Mouse (Mus musculus) WW6 (cell line): ENCODE measurements around the gene Arpin.

Source experiments
- DNase-seq: peaks from one replicate; pipeline ENCODE4 v3.0.0-alpha.2; 2013; ENCODE audit warnings: low read depth, low spot score

Arpin gene

GRCm38 (mm10) chr7:79934862-79935510 lies at the start of gene Arpin:
TSS of gene Arpin (minus strand) at chr7:79935359.
- peak; percentile 42 for DNase-seq

DNA sequence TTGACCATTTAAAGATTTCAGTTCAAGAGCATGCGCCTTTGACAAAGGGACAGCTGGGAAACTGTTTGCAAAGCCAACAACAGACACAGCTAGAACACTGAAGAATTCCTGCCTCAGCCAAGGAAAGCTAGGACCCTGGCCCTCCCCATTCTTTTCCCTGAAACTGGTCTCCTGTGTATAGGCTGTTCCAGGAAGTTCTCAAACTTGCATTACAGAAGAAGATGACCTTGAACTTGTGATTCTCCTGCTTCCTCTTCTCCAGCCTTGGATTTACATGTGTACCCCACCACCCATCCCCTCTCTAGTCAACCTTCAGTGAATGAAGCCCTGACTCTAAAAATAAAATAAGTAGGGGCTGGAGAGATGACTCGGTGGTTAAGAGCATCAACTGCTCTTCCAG lies 40.2 kb upstream of the Arpin start:
- no peak for DNase-seq

- DNase-seq: no peak
These were observed 37.0 kb upstream of the Arpin start for GRCm38 (mm10) chr7:79972195-79972594.

GRCm38 (mm10) chr7:79970336-79970735 lies 35.2 kb upstream of the Arpin start:
- no peak for DNase-seq

GRCm38 (mm10) chr7:79968326-79968725 lies 33.2 kb upstream of the Arpin start:
- no peak for DNase-seq

DNA sequence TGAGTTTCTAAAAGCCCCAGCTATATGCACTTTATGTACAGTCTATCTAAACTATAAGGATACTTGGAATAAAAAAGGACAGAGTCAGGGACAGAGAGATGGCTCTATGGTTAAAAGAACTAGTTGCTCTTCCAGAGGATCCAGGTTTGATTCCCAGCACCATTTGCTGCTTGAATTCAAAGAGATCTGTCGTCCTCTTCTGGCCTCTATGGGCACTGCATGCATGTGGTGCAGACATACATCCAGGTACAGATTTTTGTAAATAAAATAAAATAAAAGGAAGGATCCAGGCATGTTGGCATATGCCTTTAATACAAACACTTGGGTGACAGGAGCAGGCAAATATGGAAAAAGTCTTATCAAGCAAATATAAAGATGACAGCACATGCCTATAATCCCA lies 26.4 kb upstream of the Arpin start:
- DNase-seq: no peak

DNA sequence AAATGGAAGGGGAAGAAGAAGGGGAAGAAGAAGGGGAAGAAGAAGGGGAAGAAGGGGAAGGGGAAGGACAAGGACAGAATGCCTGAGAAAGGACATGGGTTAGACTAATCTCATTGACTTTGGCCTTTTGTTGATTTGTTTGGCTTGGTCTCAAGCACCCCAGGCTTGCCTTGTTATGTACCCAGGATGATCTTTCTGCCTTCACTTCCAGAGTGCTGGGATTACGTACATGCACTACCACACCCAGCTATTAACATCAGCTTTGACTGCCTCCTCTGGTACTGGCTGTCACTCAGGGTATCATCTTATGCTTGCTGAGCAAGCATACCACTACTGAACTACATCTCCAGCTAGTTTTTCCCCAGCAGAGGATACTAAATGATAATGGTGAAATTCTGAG lies 21.0 kb upstream of the Arpin start:
- DNase-seq: no peak

DNA sequence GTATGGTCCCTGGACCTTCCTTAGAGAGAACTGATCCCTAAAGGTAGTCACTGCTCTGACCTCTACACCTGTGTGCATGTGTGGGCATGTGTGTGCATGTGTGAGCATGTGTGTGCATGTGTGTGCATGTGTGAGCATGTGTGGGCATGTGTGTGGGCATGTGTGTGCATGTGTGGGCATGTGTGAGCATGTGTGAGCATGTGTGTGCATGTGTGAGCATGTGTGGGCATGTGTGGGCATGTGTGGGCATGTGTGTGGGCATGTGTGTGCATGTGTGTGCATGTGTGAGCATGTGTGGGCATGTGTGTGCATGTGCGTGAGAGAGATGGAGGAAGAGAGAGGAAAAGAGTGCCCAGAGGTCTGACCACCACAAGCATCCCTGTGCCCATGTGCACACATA lies 19.7 kb upstream of the Arpin start:
- DNase-seq: no peak

DNA sequence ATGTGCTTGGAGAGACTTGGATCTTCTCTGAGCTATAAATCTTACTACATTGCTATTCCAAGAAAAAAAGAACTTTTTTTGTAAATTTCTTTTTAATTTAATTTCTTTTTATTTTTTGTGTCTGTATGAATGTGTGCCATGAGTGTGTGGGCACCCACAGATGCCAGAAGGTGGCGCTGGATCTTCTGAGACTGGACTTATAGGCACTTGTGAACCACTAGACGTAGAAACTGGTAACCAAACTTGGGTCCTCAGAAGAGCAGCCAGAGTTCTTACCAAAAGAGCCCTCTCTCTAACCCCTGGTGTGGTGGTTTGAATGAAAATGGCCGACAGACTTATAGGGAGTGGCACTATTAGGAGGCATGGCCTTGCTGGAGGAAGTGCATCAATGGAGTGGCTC lies 15.9 kb upstream of the Arpin start:
- no peak for DNase-seq

DNA sequence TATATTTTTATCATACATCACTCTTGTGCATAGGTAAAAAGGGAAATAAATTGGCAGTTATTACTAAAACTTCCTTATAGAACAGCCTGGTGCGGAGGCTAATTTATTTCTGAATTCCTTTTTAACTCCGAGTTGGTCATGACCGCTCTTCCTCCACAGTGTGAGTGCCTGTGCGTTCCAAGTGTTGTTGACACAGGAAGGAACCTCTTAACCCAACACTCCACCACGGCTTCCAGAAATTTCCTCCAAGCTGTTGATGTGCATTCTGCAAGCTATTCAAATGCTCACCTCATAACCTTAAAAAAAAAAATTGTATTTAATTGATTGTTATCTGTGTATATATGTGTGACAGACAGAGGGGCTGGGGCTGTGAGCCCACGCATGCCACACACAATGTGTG lies 15.1 kb upstream of the Arpin start:
- DNase-seq: no peak

GRCm38 (mm10) chr7:79935511-79936205 lies 499 bp upstream of the Arpin start:
- DNase-seq: no peak

GRCm38 (mm10) chr7:79934461-79934860 lies 698 bp downstream of the Arpin start:
- no peak for DNase-seq

- DNase-seq: no peak
These were observed 6.6 kb downstream of the Arpin start for GRCm38 (mm10) chr7:79928516-79929052.

DNA sequence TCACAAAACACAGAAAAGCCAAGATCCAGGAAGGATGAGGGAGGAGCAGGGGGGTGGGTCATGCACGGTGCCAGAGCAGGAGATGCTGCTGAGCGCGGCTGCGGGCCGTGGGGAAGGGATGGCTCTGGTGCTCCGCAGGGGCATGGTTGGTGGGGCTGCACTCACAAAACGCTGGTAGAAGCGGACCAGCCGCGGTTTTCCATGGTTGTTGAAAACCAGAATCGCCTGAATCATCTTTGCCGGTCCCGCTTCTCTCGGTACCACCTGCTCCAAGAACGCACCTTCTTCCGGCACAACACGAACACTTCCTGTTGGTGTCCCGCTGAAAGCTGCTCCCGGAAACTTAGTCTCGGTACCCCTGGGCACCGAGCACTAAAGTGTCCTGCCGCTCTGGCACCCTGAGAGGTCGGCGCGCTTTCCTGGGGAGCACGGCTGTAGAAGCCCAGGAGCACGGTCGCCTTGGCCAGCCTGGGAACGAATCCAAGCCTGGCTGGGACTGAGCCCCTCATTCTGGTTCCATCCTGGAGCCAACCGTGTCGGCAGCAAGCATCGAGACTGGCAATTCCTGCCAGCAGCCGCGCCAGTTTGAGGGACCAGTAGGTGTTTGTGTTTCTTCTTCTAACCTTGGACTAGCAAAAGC lies 14.7 kb downstream of the Arpin start, which contains the start of gene Ap3s2:
Gene Ap3s2, minus strand, starts transcription at position 306 of the 640 bp plus-strand sequence.
- peak; percentile 76 for DNase-seq

DNA sequence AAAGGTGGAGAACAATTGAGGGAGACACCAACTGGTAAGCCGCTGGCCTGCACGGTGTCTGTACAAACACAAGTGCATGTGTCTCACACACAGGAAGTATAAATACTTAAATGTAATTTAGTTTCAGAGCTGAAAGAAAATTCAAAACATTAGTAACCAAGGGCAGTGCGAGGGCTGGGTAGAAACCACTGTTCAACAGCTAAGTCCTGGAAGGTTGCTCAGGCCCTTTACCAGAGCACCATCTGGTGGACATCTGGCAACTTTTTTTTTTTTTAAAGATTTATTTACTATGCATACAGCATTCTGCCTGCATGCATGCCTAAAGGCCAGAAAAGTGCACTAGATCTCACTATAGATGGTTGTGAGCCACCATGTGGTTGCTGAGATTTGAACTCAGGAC lies 20.6 kb downstream of the Arpin start:
- no peak for DNase-seq

GRCm38 (mm10) chr7:79907356-79907755 lies 27.8 kb downstream of the Arpin start:
- DNase-seq: no peak

GRCm38 (mm10) chr7:79906914-79907313 lies 28.2 kb downstream of the Arpin start:
- DNase-seq: no peak

DNA sequence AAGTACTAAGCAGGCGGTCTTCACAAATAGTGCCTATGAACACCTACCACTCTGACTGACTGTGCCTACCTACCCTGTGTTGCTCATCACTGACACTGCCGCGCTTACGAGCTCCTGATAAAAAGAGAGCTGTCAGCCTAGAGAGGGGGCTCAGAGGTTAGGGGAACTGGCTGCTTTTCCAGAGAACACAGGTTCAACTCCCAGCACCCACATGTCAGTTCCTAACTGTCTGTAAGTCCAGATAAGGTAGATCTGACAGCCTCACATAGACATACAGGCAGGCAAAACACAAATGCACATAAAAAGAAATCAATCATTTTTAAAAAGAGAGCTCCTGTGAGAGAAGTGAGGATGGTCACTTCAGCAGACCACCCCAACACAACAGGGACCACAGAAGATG lies 30.0 kb downstream of the Arpin start:
- DNase-seq: no peak

DNA sequence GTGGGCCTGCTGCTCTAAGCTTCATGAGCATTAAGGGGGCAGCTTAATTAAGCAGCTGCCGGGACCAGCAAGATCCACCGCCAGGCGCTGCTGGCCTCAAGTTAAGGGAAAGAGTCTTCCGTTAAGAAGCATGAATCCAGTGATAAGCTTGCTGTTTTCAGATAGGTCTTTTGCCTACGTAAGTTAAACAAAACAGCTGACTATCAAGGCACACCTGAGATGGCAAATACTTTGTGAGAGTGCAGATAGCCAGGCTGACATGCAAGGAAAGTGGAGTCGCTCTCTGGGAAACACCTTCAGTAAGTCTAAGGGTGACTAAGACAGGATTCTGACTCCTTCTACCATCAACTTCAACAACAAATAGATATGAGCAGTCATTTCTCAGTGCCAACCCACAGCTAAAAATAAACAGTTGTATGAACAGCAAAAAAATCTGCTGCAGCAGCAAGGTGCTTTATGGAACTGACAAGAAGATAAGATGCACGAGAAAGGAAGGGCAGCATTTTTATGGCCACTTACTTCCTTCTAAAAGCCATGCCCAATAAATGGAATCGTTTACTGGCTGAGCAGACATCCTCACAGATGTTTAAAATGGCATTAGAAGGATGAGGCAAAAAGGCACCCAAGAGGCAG lies 31.9 kb downstream of the Arpin start:
- DNase-seq: no peak

DNA sequence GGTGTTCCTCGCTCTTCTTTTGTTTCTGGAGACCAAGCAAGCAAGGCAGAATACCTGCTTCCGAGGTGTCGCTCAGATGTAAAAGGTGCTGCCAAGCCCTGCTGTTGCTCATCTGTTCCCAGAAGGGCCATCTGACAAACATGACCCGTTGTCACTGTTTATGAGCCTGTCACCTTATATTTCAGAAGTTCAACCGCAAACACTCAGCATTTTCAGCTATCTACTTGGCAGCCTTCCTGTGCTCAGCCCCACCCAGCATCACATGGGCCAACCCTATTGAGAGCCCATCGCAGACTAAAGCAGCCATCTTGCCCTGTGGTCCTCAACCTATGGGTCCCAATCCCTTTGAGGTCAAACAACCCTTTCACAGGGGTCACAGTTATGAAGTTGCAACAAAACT lies 34.4 kb downstream of the Arpin start:
- no peak for DNase-seq

- DNase-seq: no peak
These were observed 39.9 kb downstream of the Arpin start for GRCm38 (mm10) chr7:79895225-79895624.

DNA sequence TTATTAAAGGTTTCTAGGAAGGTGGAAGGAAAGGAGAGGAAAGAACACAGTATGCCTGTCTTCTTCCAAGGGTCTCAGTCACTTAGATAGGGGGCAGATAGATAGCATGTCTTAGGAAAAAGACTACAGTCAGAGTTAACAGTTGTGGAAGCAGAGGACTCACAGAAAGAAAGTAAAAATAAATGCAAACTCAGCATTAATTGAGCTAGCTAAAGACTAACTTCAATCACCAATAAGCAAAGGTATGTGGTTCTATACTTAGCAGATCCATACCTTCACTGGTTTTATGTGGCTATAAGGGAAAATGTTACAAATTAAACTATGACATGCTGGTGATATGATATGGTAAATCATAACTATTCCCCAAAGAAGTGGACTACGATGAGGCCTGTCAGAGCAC lies 40.4 kb downstream of the Arpin start:
- DNase-seq: no peak
